Mouse (Mus musculus) lung, embryonic 15.5 days (tissue): Measurements from ENCODE around the gene Synrg. TPM values are rescaled to one million over a fixed set of nuclear protein-coding genes. Genes with fewer than 3 reads are reported as not detected.

ENCODE experiments used
- ATAC-seq: fragments of 200-750 bp; cut with Nextera tagmentation; 2 replicates; pipeline ENCODE4 v1.8.0; 2017; ENCODE audit warnings: moderate number of reproducible peaks, borderline replicate concordance; ENCODE audit not compliant: low FRiP score, low TSS enrichment; ENCODE audit errors: extremely low read depth
- H3K27ac ChIP-seq: fragments of 300-500 bp; sonication (generic); 2 replicates; pipeline ENCODE4 v1.5.1; 2015; ENCODE audit warnings: moderate library complexity, mild to moderate bottlenecking, inconsistent platforms
- H3K27me3 ChIP-seq: fragments of 300-500 bp; sonication (generic); 2 replicates; pipeline ENCODE4 v1.6.1; 2015; ENCODE audit warnings: inconsistent platforms
- H3K36me3 ChIP-seq: fragments of 300-500 bp; sonication (generic); 2 replicates; pipeline ENCODE4 v1.6.1; 2015; ENCODE audit warnings: inconsistent platforms
- H3K4me1 ChIP-seq: fragments of 300-500 bp; sonication (generic); 2 replicates; pipeline ENCODE4 v1.6.1; 2015; ENCODE audit warnings: inconsistent platforms
- H3K4me2 ChIP-seq: fragments of 300-500 bp; sonication (generic); 2 replicates; pipeline ENCODE4 v1.6.1; 2015; ENCODE audit warnings: inconsistent platforms, mild to moderate bottlenecking, moderate library complexity
- H3K4me3 ChIP-seq: fragments of 300-500 bp; sonication (generic); 2 replicates; pipeline ENCODE4 v1.5.1; 2015; ENCODE audit warnings: mild to moderate bottlenecking, inconsistent platforms
- H3K9ac ChIP-seq: fragments of 300-500 bp; sonication (generic); 2 replicates; pipeline ENCODE4 v1.6.1; 2015; ENCODE audit warnings: inconsistent platforms
- H3K9me3 ChIP-seq: fragments of 300-500 bp; sonication (generic); 2 replicates; pipeline ENCODE4 v1.6.1; 2016; ENCODE audit warnings: inconsistent platforms
- WGBS: fragments of 180-500 bp; shearing (Covaris S2); methylation state at CpG from one replicate; pipeline ENCODE4 v1.1.7; 2015; 5-methylcytosine and 5-hydroxymethylcytosine counted together
- polyA plus RNA-seq: library from polyadenylated mRNA; unstranded; fragments of >200 nt; fragmentation: Nextera tagmentation; extraction: Ambion mirVana; gene quantifications from 2 replicates; pipeline ENCODE4 v1.2.1, GENCODE M21; 2015

Gene Synrg
- polyA plus RNA-seq, 1 experiment from 2014 or later: 11.3 TPM

DNA sequence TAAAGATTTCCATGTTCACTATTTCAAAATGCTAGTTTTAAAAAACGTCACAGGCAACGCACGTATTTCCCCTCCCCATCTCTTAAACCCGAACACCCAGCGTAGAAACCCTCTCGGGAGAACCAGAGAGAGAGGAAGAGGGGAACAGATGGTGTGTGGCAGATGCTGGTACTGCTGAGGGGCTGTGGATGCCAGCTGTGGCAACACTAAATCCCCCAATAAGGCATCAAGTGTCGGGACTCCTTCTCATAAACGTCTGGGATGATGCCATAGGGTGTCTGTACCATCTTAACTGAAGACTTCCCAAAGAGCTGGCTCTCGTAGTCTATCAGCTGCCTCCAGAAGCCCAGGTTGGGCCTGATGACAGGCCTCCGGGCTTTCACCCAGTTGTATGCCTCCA is 84.2 kb downstream of the Synrg start:
- peaks cover 24% of the 10 kb centered on the region for H3K4me1 ChIP-seq
- no peak overlapping the region for H3K9ac ChIP-seq
- no peak for ATAC-seq
- WGBS: 78% methylated on average over 10 of the region's 10 CpGs
- H3K4me2 ChIP-seq: no peak overlapping the region
- peak overlapping the region; percentile 39; the same call in 1 of the 2 replicates for H3K27ac ChIP-seq
- no peak overlapping the region for H3K4me3 ChIP-seq
- H3K9me3 ChIP-seq: no peaks in the 10 kb centered on the region
- H3K36me3 ChIP-seq: no peaks in the 10 kb centered on the region
- no peaks in the 10 kb centered on the region for H3K27me3 ChIP-seq

DNA sequence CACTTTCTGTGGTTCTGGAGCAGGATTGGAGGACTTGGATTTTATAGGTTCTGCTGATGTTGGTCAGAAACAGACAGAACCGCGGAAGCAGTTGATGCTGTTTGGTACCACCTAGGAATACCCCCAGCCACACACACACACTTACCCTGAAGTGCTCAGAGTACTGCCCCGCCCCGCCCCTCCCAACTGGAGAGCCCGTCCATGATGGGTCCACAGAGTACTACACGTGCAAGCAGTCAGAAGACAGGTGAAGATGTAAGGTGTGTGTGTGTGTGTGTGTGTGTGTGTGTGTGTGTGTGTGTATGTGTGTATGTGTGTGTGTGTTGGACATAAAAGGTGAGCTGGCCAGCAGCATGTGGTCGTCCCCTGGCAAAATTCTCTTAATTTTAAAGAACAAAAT is 88.8 kb downstream of the Synrg start:
- WGBS: 82% methylated on average over 7 of the region's 7 CpGs
- H3K27me3 ChIP-seq: no peaks in the 10 kb centered on the region
- no peak overlapping the region for H3K27ac ChIP-seq
- peaks cover 20% of the 10 kb centered on the region for H3K4me1 ChIP-seq
- no peak overlapping the region for H3K9ac ChIP-seq
- H3K4me2 ChIP-seq: no peak overlapping the region
- H3K36me3 ChIP-seq: no peaks in the 10 kb centered on the region
- no peaks in the 10 kb centered on the region for H3K9me3 ChIP-seq
- no peak for ATAC-seq
- no peak overlapping the region for H3K4me3 ChIP-seq

GRCm38 (mm10) chr11:84053524-84054163 is 89.4 kb downstream of the Synrg start:
- ATAC-seq: peak; percentile 41; the same call in 1 of the 2 replicates
- no peaks in the 10 kb centered on the region for H3K27me3 ChIP-seq
- 0 out of 2 replicates have a peak overlapping the region, but pooled peaks have one; percentile 3 for H3K27ac ChIP-seq
- WGBS: 60% methylated on average over 10 of the region's 10 CpGs
- H3K4me2 ChIP-seq: no peak overlapping the region
- H3K36me3 ChIP-seq: no peaks in the 10 kb centered on the region
- H3K4me3 ChIP-seq: no peak overlapping the region
- H3K9ac ChIP-seq: no peak overlapping the region
- H3K4me1 ChIP-seq: peaks cover 15% of the 10 kb centered on the region
- H3K9me3 ChIP-seq: no peaks in the 10 kb centered on the region

- Histone ChIP-seq H3K4me3 (no peak overlapping the region), H3K27ac (no peak overlapping the region), H3K9ac (no peak overlapping the region), H3K9me3 (no peaks in the 10 kb centered on the region), H3K4me2 (no peak overlapping the region), H3K27me3 (no peaks in the 10 kb centered on the region), H3K4me1 (peaks cover 7% of the 10 kb centered on the region; the same call in 1 of the 2 replicates), H3K36me3 (no peaks in the 10 kb centered on the region)
- 88% methylated on average over 2 of the region's 2 CpGs for WGBS
- ATAC-seq: no peak
Measured at GRCm38 (mm10) chr11:84057418-84057817, 93.2 kb downstream of the Synrg start.

- Histone ChIP-seq H3K4me2 (no peak overlapping the region), H3K36me3 (no peaks in the 10 kb centered on the region), H3K27me3 (no peaks in the 10 kb centered on the region), H3K9me3 (no peaks in the 10 kb centered on the region), H3K4me3 (no peak overlapping the region), H3K4me1 (peaks cover 3% of the 10 kb centered on the region), H3K27ac (no peak overlapping the region), H3K9ac (no peak overlapping the region)
- no peak for ATAC-seq
- WGBS: 91% methylated on average over 2 of the region's 2 CpGs
Measured at GRCm38 (mm10) chr11:84059784-84060183, 95.6 kb downstream of the Synrg start.

- WGBS: 74% methylated on average over 6 of the region's 6 CpGs
- ATAC-seq: no peak
Measured at GRCm38 (mm10) chr11:84060635-84061034, 96.4 kb downstream of the Synrg start.

GRCm38 (mm10) chr11:84061881-84062280 is 97.7 kb downstream of the Synrg start:
- peaks cover 15% of the 10 kb centered on the region for H3K27me3 ChIP-seq
- H3K36me3 ChIP-seq: no peaks in the 10 kb centered on the region
- peaks cover 15% of the 10 kb centered on the region for H3K4me1 ChIP-seq
- no peak for ATAC-seq
- H3K9ac ChIP-seq: no peak overlapping the region
- no peak overlapping the region for H3K27ac ChIP-seq
- no peak overlapping the region for H3K4me2 ChIP-seq
- no peak overlapping the region for H3K4me3 ChIP-seq
- WGBS: 69% methylated on average over 2 of the region's 2 CpGs
- H3K9me3 ChIP-seq: no peaks in the 10 kb centered on the region

More at GRCm38 (mm10) chr11:84060635-84061034, 96.4 kb downstream of the Synrg start:
- Histone ChIP-seq H3K27me3 (0 out of 2 replicates have a peak, but pooled peaks cover 3% of the 10 kb centered on the region), H3K9me3 (no peaks in the 10 kb centered on the region), H3K9ac (no peak overlapping the region), H3K4me3 (no peak overlapping the region), H3K36me3 (no peaks in the 10 kb centered on the region), H3K4me2 (no peak overlapping the region), H3K27ac (no peak overlapping the region), H3K4me1 (peaks cover 5% of the 10 kb centered on the region)

GRCm38 (mm10) chr11:84062805-84063204 is 98.6 kb downstream of the Synrg start:
- 35% methylated on average over 2 of the region's 2 CpGs for WGBS

DNA sequence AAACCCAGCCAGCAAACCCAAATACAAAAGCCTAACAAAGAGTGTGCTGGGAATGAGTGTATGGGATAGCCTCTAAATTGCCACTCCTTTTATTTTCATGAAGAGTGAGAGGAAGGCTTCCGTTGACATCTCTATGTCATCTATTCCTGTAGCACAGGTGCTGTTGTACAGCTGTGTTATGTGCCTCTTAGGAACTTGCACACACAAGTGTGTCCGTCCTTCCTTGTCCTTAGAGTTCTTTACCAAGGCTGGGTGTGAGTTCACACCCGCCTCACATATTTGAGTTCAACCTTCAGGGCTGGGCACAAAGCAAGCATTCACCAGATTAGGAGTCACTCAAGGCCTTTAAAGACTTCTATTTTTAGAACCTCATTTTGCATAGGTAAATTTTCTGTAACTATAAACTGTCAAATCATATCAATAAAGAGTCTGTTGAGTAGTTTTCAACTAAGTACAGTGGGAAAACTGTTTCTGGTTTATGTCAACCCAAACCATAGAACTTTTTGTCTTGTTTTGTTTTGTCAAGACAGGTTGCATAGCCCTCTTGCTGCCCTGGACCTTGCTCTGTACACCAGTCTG is 99.5 kb downstream of the Synrg start:
- H3K9ac ChIP-seq: no peak overlapping the region
- 75% methylated on average over 3 of the region's 3 CpGs for WGBS

More at GRCm38 (mm10) chr11:84062805-84063204, 98.6 kb downstream of the Synrg start:
- Histone ChIP-seq H3K9ac (no peak overlapping the region), H3K9me3 (no peaks in the 10 kb centered on the region), H3K36me3 (no peaks in the 10 kb centered on the region), H3K27me3 (peaks cover 21% of the 10 kb centered on the region), H3K4me3 (no peak overlapping the region), H3K4me1 (peaks cover 24% of the 10 kb centered on the region), H3K27ac (no peak overlapping the region), H3K4me2 (no peak overlapping the region)
- no peak for ATAC-seq

DNA sequence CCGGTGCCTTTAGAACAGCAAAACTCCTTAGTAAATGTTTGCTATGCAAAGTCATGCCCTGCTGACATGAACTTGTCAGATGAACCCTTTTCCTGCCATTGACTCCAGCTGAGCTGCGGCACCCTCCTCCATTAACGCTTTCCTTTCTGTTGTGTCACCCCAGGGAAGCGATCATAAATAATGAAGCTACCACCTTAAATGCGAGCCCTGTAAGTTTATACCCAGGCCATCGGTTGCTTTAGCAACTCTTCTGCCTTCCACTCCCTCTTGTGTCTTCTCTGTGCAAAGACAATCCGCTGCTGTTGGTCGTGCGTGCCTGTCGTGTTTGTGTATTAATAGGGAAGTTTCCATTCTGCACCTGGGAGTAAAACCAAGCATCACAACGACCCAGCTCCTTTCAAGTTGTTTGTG is 101.8 kb downstream of the Synrg start:
- Histone ChIP-seq H3K9me3 (no peaks in the 10 kb centered on the region), H3K27me3 (peaks cover 32% of the 10 kb centered on the region), H3K9ac (no peak overlapping the region), H3K4me1 (peaks cover 35% of the 10 kb centered on the region), H3K36me3 (no peaks in the 10 kb centered on the region), H3K4me2 (peak overlapping the region; percentile 20; the same call in 1 of the 2 replicates), H3K27ac (no peak overlapping the region), H3K4me3 (no peak overlapping the region)
- WGBS: 7% methylated on average over 11 of the region's 11 CpGs
- no peak for ATAC-seq

More for the DNA sequence above, 99.5 kb downstream of the Synrg start:
- Histone ChIP-seq H3K27me3 (peaks cover 26% of the 10 kb centered on the region), H3K4me3 (no peak overlapping the region), H3K27ac (no peak overlapping the region; the same call in 1 of the 2 replicates), H3K4me1 (peaks cover 29% of the 10 kb centered on the region), H3K9me3 (no peaks in the 10 kb centered on the region), H3K4me2 (no peak overlapping the region), H3K36me3 (no peaks in the 10 kb centered on the region)
- ATAC-seq: no peak

DNA sequence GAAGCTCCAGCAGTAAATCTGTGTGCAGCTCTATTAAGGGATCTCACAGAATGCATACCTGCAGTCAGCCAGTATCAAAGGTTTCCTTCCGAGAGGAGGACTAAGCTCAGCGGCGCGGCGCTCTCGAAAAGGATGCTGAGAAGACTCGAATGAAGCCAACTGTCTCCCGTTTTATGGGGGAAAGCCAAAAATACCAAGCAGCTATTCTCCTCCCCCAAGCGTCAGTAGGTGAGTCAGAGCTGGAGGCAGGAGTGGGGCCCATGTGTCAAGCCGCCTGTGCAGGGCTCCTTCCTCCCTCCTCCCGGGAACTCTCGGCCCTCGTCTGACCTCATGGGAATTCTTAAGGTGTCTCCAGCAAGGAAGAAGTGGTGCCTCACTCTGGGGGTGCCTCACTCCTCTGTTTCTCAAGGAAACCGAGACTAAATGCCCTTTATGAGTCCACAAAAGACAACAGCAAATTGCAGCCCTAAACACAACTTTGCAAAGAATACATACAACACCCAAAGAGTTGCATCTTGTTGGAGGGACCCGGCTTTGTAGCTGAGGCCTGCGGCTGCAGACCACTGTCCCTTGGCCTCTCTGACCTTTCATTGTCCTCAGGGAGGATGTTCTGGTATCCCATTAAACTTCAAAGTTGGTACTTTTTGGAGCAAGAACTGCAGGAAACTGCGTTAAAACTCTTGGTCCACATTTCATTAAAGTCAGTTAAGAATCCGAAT is 102.9 kb downstream of the Synrg start:
- Histone ChIP-seq H3K4me2 (peak overlapping the region; percentile 89), H3K27me3 (peaks cover 32% of the 10 kb centered on the region), H3K27ac (peak overlapping the region; percentile 74), H3K4me1 (peaks cover 32% of the 10 kb centered on the region), H3K9ac (peak overlapping the region; percentile 62; the same call in 1 of the 2 replicates), H3K4me3 (peak overlapping the region; percentile 59), H3K36me3 (no peaks in the 10 kb centered on the region), H3K9me3 (no peaks in the 10 kb centered on the region)
- no peak for ATAC-seq
- 4% methylated on average over 18 of the region's 18 CpGs for WGBS
